Mouse (Mus musculus) heart, adult 2 months (tissue): ENCODE data around the gene Hspa12a. TPM values are rescaled to one million over a fixed set of nuclear protein-coding genes. Genes with fewer than 3 reads are reported as not detected.

Source experiments
- DNase-seq, 2 experiments: peaks; one replicate each; pipeline ENCODE4 v3.0.0; 2021
- H3K27ac ChIP-seq: fragments of 200-600 bp; 2 replicates; pipeline ENCODE4 v1.8.1; 2022
- H3K27me3 ChIP-seq: fragments of 200-500 bp; 2 replicates; pipeline ENCODE4 v1.6.1; 2012; ENCODE audit warnings: mild to moderate bottlenecking, low read length, inconsistent platforms, mixed read lengths; ENCODE audit not compliant: control insufficient read depth, insufficient read depth
- H3K36me3 ChIP-seq: fragments of 200-500 bp; 2 replicates; pipeline ENCODE4 v1.6.1; 2012; ENCODE audit warnings: low read length, inconsistent platforms; ENCODE audit not compliant: control insufficient read depth, insufficient read depth
- H3K4me1 ChIP-seq: fragments of 200-500 bp; 2 replicates; pipeline ENCODE4 v1.6.1; 2011; ENCODE audit warnings: low read length; ENCODE audit not compliant: control insufficient read depth, insufficient read depth
- H3K4me3 ChIP-seq: fragments of 200-600 bp; 2 replicates; pipeline ENCODE4 v1.8.1; 2022
- H3K79me2 ChIP-seq: fragments of 200-500 bp; replicated peaks from 2 replicates; pipeline ENCODE4 v1.6.1; 2012; ENCODE audit warnings: mild to moderate bottlenecking, inconsistent platforms, low read length, moderate library complexity, mixed read lengths; ENCODE audit not compliant: control insufficient read depth, insufficient read depth
- H3K9ac ChIP-seq: fragments of 200-500 bp; 2 replicates; pipeline ENCODE4 v1.6.1; 2012; ENCODE audit warnings: low read depth, mild to moderate bottlenecking, control low read depth, inconsistent platforms, low read length, mixed read lengths
- CTCF ChIP-seq: fragments of 200-600 bp; IDR thresholded peaks from 2 replicates; pipeline ENCODE4 v1.8.1; 2022; ENCODE audit warnings: antibody characterized with exemption, mild to moderate bottlenecking, moderate library complexity
- EP300 ChIP-seq: fragments of 200-500 bp; IDR thresholded peaks from 2 replicates; pipeline ENCODE4 v1.6.1; 2011; ENCODE audit warnings: low read depth, low read length, control low read depth; ENCODE audit not compliant: insufficient read depth
- POLR2A ChIP-seq: fragments of 200-500 bp; IDR thresholded peaks from 2 replicates; pipeline ENCODE4 v1.6.1; 2011; ENCODE audit warnings: mild to moderate bottlenecking, low read depth, low read length, control low read depth; ENCODE audit not compliant: insufficient read depth
- WGBS: fragments of 180-500 bp; shearing (Covaris S2); methylation state at CpG from one replicate; pipeline ENCODE4 v1.1.7; 2018; 5-methylcytosine and 5-hydroxymethylcytosine counted together
- intact Hi-C: fragments of 180-260 bp; cut with DNase I; formaldehyde crosslinking; loops from one replicate; pipeline ENCODE4 v1.15.1; 2025
- polyA plus RNA-seq: library from polyadenylated mRNA; depleted of rRNA; stranded (reverse); fragments of >200 nt; gene quantifications from 2 replicates; pipeline ENCODE4 v1.2.3, GENCODE M21; 2012
- total RNA-seq, 2 experiments: library from RNA; stranded (reverse); gene quantifications; 2 replicates each; pipeline ENCODE4 v1.2.3; 2021

Gene Hspa12a
- total and polyA plus RNA-seq, 3 experiments, result 12.2 to 17.7 (median 14.7) TPM

- no peak for TF ChIP-seq POLR2A
- no peak for TF ChIP-seq EP300
- TF ChIP-seq CTCF, result no peak
- no peak overlapping the region for H3K27ac ChIP-seq
- peaks cover 18% of the 10 kb centered on the region for H3K4me1 ChIP-seq
- H3K27me3 ChIP-seq, result no peaks in the 10 kb centered on the region
- no peak overlapping the region for H3K4me3 ChIP-seq
- DNase-seq, result no peak
- H3K9ac ChIP-seq, result no peak overlapping the region
- H3K36me3 ChIP-seq, result no peaks in the 10 kb centered on the region
- H3K79me2 ChIP-seq, result no peaks in the 10 kb centered on the region
- WGBS, result 41% methylated on average over 4 of the region's 4 CpGs
- intact Hi-C loops, result loop anchor here (5.0 kb wide), 1 partner anchor 33 kb away; no protein-coding TSS in a partner anchor
These were observed 103.6 kb downstream of the Hspa12a start for GRCm38 (mm10) chr19:58839806-58840205.

- intact Hi-C loops, result no loop called here
- no peak overlapping the region for H3K9ac ChIP-seq
- no peaks in the 10 kb centered on the region for H3K79me2 ChIP-seq
- no peak for DNase-seq
- H3K4me1 ChIP-seq, result peaks cover 18% of the 10 kb centered on the region
- no peak overlapping the region for H3K4me3 ChIP-seq
- TF ChIP-seq POLR2A, result no peak
- no peak for TF ChIP-seq EP300
- TF ChIP-seq CTCF, result no peak
- no peaks in the 10 kb centered on the region for H3K36me3 ChIP-seq
- 73% methylated on average over 3 of the region's 3 CpGs for WGBS
- H3K27me3 ChIP-seq, result no peaks in the 10 kb centered on the region
- H3K27ac ChIP-seq, result no peak overlapping the region
These were observed 104.1 kb downstream of the Hspa12a start for GRCm38 (mm10) chr19:58839345-58839744.

DNA sequence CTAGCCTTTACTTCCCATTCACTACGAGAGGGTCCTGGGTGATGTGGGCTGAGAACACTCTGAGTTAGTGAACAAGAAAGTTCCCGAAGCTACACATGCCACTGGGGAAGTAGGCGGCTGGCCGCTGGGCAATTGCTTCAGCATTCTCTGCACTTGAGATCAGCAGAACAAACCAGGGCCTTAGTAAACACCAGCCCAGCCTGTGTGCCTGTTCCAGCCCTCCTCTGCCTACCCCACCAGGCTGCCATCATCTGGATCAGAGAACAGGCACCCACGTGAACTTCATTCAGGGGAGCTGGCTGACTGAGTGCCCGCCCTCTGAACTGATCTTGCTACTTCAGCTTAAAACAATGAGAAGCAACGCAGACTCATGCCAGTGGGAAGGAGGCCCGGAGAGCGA, 104.7 kb downstream of the Hspa12a start:
- H3K9ac ChIP-seq, result no peak overlapping the region
- no peak overlapping the region for H3K4me3 ChIP-seq
- no peaks in the 10 kb centered on the region for H3K79me2 ChIP-seq
- TF ChIP-seq POLR2A (no peak), EP300 (no peak), CTCF (no peak)
- H3K4me1 ChIP-seq, result peaks cover 18% of the 10 kb centered on the region
- H3K27ac ChIP-seq, result no peak overlapping the region; the same call in 1 of the 2 replicates
- DNase-seq, result no peak
- H3K27me3 ChIP-seq, result no peaks in the 10 kb centered on the region
- WGBS, result 54% methylated on average over 9 of the region's 9 CpGs
- intact Hi-C loops, result no loop called here
- no peaks in the 10 kb centered on the region for H3K36me3 ChIP-seq

DNA sequence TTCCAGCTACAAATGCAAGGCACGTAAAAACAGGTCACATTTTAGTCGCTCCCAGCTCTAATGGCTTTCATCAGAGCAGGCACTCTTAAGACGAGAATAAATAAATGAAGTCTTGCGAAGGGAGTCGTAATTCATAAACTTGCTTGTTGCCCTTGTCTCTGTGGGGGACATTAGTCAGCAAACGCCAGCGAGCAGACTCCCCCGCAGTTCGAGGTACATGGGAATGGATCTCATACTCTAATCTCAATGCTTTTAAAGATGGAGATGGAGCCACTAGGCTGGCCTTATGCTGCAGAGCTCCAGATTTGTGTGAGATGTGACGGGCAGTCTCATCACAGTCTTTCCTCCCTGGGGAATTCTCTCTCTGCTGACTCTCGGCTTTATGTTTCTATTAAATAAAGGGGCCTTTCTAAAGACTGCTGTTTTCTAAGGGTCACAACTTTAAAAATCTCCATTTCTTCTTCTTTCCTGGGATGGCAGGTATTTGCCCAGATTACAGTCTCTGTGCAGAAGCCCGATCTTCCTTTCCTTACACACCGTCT, 109.7 kb downstream of the Hspa12a start:
- Histone ChIP-seq H3K36me3 (no peaks in the 10 kb centered on the region), H3K27ac (no peak overlapping the region), H3K4me1 (peaks cover 10% of the 10 kb centered on the region), H3K4me3 (no peak overlapping the region), H3K79me2 (no peaks in the 10 kb centered on the region; the same call in 1 of the 2 replicates), H3K27me3 (no peaks in the 10 kb centered on the region), H3K9ac (no peak overlapping the region)
- intact Hi-C loops, result no loop called here
- no peak for DNase-seq
- 79% methylated on average over 13 of the region's 13 CpGs for WGBS
- TF ChIP-seq CTCF (no peak), EP300 (no peak), POLR2A (no peak)

- no peaks in the 10 kb centered on the region for H3K27me3 ChIP-seq
- H3K4me1 ChIP-seq, result peaks cover 5% of the 10 kb centered on the region; the same call in 1 of the 2 replicates
- H3K79me2 ChIP-seq, result no peaks in the 10 kb centered on the region; the same call in 1 of the 2 replicates
- H3K4me3 ChIP-seq, result no peak overlapping the region
- TF ChIP-seq POLR2A (no peak), CTCF (no peak), EP300 (no peak)
- 64% methylated on average over 2 of the region's 2 CpGs for WGBS
- H3K36me3 ChIP-seq, result no peaks in the 10 kb centered on the region
- no peak overlapping the region for H3K27ac ChIP-seq
- intact Hi-C loops, result no loop called here
- no peak for DNase-seq
- H3K9ac ChIP-seq, result no peak overlapping the region
These were observed 110.5 kb downstream of the Hspa12a start for GRCm38 (mm10) chr19:58832988-58833387.

GRCm38 (mm10) chr19:58831280-58831922, 112.1 kb downstream of the Hspa12a start:
- H3K27ac ChIP-seq, result no peak overlapping the region
- no peaks in the 10 kb centered on the region; the same call in 1 of the 2 replicates for H3K79me2 ChIP-seq
- no peaks in the 10 kb centered on the region for H3K36me3 ChIP-seq
- no peak overlapping the region for H3K4me3 ChIP-seq
- no peak overlapping the region for H3K9ac ChIP-seq
- H3K27me3 ChIP-seq, result no peaks in the 10 kb centered on the region
- DNase-seq, result no peak
- WGBS, result 85% methylated on average over 9 of the region's 9 CpGs
- peaks cover 4% of the 10 kb centered on the region; the same call in 1 of the 2 replicates for H3K4me1 ChIP-seq
- intact Hi-C loops, result no loop called here
- no peak for TF ChIP-seq EP300
- TF ChIP-seq POLR2A, result no peak
- no peak for TF ChIP-seq CTCF
